Mouse (Mus musculus): Measurements from ENCODE around the gene Pax3. TPM values are rescaled to one million over a fixed set of nuclear protein-coding genes. Genes with fewer than 3 reads are reported as not detected.
A peak's percentile ranks its signal among the peaks of the same experiment; 100 is the strongest.

Pax3 gene
- total and polyA plus RNA-seq, 3 experiments = 0.08 to 0.10 TPM; not detected in 1

- no peak overlapping the region for H3K4me2 ChIP-seq (ENCODE audit: insufficient read depth, low read depth, poor library complexity, severe bottlenecking)
- no peaks in the 10 kb centered on the region for H3K9me3 ChIP-seq (replicated peaks; ENCODE audit: low read length)
- peaks cover 0 to 6% of the 10 kb centered on the region in 2 experiments; a peak in 2 of 4 replicates for H3K4me1 ChIP-seq (ENCODE audit: control insufficient read depth in 1 of 2, insufficient read depth in 2 of 2)
- H3K36me3 ChIP-seq (replicated peaks in 1 of 2; ENCODE audit: control insufficient read depth in 1 of 2, insufficient read depth in 1 of 2, low read length in 1 of 2) = no peaks in the 10 kb centered on the region
- no peaks in the 10 kb centered on the region for H3K27me3 ChIP-seq (replicated peaks)
- no peak overlapping the region for H3K9ac ChIP-seq (ENCODE audit: insufficient read depth, low read depth)
- H3K27ac ChIP-seq (ENCODE audit: insufficient read depth, low read depth) = no peak overlapping the region
- no peak overlapping the region for H3K4me3 ChIP-seq (replicated peaks in 1 of 3; ENCODE audit: low read depth in 2 of 3, low read length in 2 of 3, poor library complexity in 1 of 3)
- dilution Hi-C loops (cut with MboI; ENCODE audit: extremely low pct_ligation_motif_present, extremely low pct_unique_long_range_greater_than_20kb, low sequenced_read_pairs) = no loop called here
- no peak for DNase-seq (ENCODE audit: extremely low read depth)
- no peak for TF ChIP-seq MEF2A (IDR thresholded peaks at IDR 0.05; ENCODE audit: borderline replicate concordance, low read depth, low read length)
- TF ChIP-seq MAFK (IDR thresholded peaks at IDR 0.05; ENCODE audit: insufficient replicate concordance, low read length) = no peak
- TF ChIP-seq HCFC1 (IDR thresholded peaks at IDR 0.05; ENCODE audit: low read depth, low read length) = no peak
- TF ChIP-seq USF1 (IDR thresholded peaks at IDR 0.05; ENCODE audit: low read depth, low read length) = no peak
- TF ChIP-seq MYC (IDR thresholded peaks at IDR 0.05; ENCODE audit: low read depth, low read length) = no peak
- TF ChIP-seq MAX (IDR thresholded peaks at IDR 0.05; ENCODE audit: low read length) = no peak
- TF ChIP-seq POLR2AphosphoS2 (IDR thresholded peaks at IDR 0.05; ENCODE audit: low read depth, low read length) = no peak
- TF ChIP-seq CTCF (conservative IDR thresholded peaks at IDR 0.05 in 1 of 2, IDR thresholded peaks at IDR 0.05 in 1 of 2; ENCODE audit: low read depth in 2 of 2, low read length in 2 of 2) = no peak
- no peak for TF ChIP-seq ZMIZ1 (IDR thresholded peaks at IDR 0.05; ENCODE audit: low read depth, low read length)
- no peaks in the 10 kb centered on the region for H3K79me2 ChIP-seq (replicated peaks; ENCODE audit: control insufficient read depth, extremely low read depth, insufficient read depth, poor library complexity, severe bottlenecking)
- in situ Hi-C loops (cut with MboI; ENCODE audit: low pct_ligation_motif_present, low pct_unique_long_range_greater_than_20kb, low sequenced_read_pairs) = no loop called here
Observed at GRCm38 (mm10) chr1:78155796-78156195, 41.1 kb downstream of the Pax3 start.

GRCm38 (mm10) chr1:78148011-78148623, 48.8 kb downstream of the Pax3 start:
- in situ Hi-C loops (cut with MboI; ENCODE audit: low pct_ligation_motif_present, low pct_unique_long_range_greater_than_20kb, low sequenced_read_pairs) (no loop called here), dilution Hi-C loops (cut with MboI; ENCODE audit: extremely low pct_ligation_motif_present, extremely low pct_unique_long_range_greater_than_20kb, low sequenced_read_pairs) (no loop called here)
- DNase-seq (ENCODE audit: extremely low read depth) = peak; percentile 41
- peak overlapping the region; percentile 88 for H3K4me2 ChIP-seq (ENCODE audit: insufficient read depth, low read depth, poor library complexity, severe bottlenecking)
- peak overlapping the region; percentile 17 for H3K9ac ChIP-seq (ENCODE audit: insufficient read depth, low read depth)
- peaks cover 0 to 13% of the 10 kb centered on the region in 2 experiments; a peak in 2 of 4 replicates for H3K4me1 ChIP-seq (ENCODE audit: control insufficient read depth in 1 of 2, insufficient read depth in 2 of 2)
- H3K36me3 ChIP-seq (replicated peaks in 1 of 2; ENCODE audit: control insufficient read depth in 1 of 2, insufficient read depth in 1 of 2, low read length in 1 of 2) = no peaks in the 10 kb centered on the region
- H3K27me3 ChIP-seq (replicated peaks) = no peaks in the 10 kb centered on the region
- no peak overlapping the region for H3K27ac ChIP-seq (ENCODE audit: insufficient read depth, low read depth)
- no peak for TF ChIP-seq UBTF (IDR thresholded peaks at IDR 0.05; ENCODE audit: low read depth, low read length)
- TF ChIP-seq JUND (conservative IDR thresholded peaks at IDR 0.05; ENCODE audit: low read depth, low read length) = no peak
- 0 out of 2 replicates have a peak, but pooled peaks have one; percentile 45 for TF ChIP-seq SIN3A (IDR thresholded peaks at IDR 0.05; ENCODE audit: low read length)
- TF ChIP-seq CHD2 (IDR thresholded peaks at IDR 0.05; ENCODE audit: low read length) = peak; percentile 75
- TF ChIP-seq ELF1 (IDR thresholded peaks at IDR 0.05; ENCODE audit: low read depth, low read length) = peak; percentile 40; the same call in 1 of the 2 replicates
- no peak for TF ChIP-seq USF2 (conservative IDR thresholded peaks at IDR 0.05; ENCODE audit: low read depth, low read length)
- no peak; the same call in 1 of the 2 replicates for TF ChIP-seq HCFC1 (IDR thresholded peaks at IDR 0.05; ENCODE audit: low read depth, low read length)
- no peak for TF ChIP-seq ETS1 (conservative IDR thresholded peaks at IDR 0.05; ENCODE audit: low read depth, low read length)
- TF ChIP-seq ZNF384 (IDR thresholded peaks at IDR 0.05; ENCODE audit: low read depth, low read length) = peak; percentile 8; the same call in 1 of the 2 replicates
- no peak for TF ChIP-seq CTCF (conservative IDR thresholded peaks at IDR 0.05 in 1 of 2, IDR thresholded peaks at IDR 0.05 in 1 of 2; ENCODE audit: low read depth in 2 of 2, low read length in 2 of 2)
- peak overlapping the region in 2 of 3 experiments; percentile 2 to 14 for H3K4me3 ChIP-seq (replicated peaks in 1 of 3; ENCODE audit: low read depth in 2 of 3, low read length in 2 of 3, poor library complexity in 1 of 3)
- H3K9me3 ChIP-seq (replicated peaks; ENCODE audit: low read length) = no peaks in the 10 kb centered on the region
- H3K79me2 ChIP-seq (replicated peaks; ENCODE audit: control insufficient read depth, extremely low read depth, insufficient read depth, poor library complexity, severe bottlenecking) = no peaks in the 10 kb centered on the region
